Mouse (Mus musculus) fat pad, adult 2 months (tissue): ENCODE data around the gene Spata20.

Experiments
- DNase-seq: peaks from one replicate; pipeline ENCODE4 v3.0.0-alpha.2; 2011; ENCODE audit warnings: low read depth, low spot score; ENCODE audit errors: extremely low read depth

The Spata20 gene

DNA sequence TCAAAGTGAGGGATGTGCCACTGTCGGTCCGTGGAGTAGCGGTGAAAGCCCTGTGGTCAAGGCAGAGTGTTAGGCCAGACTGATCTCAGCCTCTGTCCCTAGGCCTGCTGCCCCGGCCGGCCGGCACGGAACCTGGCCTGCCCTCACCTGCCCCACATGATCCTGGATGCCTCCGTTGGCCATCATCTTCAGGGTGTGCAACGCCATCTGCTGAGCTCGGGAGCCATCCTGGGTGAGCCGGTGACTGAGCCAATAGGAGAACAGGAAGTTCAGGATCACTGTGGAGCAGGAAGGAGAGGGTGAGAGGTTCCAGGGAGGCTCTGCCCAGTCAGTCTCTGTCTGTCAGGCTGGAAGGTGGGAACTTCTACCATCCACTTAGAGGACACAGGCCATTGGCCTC, 2.5 kb downstream of the Spata20 start:
- DNase-seq: no peak

DNA sequence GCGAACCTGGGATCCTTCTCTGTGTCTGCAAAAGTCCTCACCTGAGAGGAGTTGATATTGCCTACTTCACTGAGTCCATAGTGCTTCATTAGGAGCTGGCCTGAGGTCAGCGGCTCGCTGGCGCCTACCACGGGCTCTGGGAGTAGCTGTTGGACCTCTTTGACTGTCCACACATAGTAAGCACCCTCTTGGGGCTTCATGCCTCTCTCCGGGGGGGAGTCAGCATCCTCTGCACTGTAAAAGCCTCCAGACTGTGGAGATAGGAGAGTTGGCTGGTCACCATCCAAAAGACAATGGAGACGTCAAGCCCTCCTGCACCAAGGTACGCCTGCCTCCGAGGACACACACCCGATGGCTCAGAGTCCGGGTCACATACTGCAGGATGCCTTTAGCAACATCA, 3.2 kb downstream of the Spata20 start:
- DNase-seq: no peak

DNA sequence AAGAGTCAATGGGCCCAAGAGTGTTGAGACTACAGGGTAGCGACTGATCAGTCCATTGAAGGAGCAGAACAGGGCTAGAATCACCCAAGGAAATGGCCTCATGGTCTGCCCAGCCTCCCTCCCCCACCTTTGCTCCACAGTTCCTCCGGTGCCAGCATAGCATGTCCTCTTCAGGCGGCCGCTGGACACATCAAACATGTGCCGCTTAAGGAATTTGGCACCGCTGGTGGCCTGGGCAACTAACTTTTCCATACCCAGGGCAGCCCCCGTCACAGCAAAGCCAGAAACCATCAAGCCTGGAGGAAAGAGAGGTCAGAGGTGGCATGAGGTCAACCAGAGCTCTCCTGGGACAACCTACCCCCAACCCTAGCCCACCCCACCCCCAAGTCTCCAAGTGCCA, 4.0 kb downstream of the Spata20 start:
- DNase-seq: no peak

DNA sequence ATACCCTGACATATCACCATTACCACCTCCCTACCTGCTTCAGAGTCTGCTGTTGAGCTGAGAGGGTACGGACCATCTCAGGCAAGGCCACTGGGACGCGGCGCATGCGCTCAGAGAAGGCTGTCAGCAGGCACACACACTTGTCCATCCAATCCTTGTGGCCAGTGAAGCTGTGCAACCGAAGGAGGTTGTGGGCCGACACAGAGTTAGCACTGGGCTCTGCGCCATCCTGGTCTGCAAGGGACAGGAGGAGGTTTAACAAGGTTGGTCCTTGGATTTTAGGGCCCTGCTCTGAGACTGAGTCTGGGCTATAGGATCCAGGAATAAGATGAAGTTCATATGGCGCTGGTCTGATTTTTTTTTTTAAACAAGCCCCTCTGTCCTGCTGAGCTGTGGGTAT, 5.6 kb downstream of the Spata20 start:
- no peak for DNase-seq

DNA sequence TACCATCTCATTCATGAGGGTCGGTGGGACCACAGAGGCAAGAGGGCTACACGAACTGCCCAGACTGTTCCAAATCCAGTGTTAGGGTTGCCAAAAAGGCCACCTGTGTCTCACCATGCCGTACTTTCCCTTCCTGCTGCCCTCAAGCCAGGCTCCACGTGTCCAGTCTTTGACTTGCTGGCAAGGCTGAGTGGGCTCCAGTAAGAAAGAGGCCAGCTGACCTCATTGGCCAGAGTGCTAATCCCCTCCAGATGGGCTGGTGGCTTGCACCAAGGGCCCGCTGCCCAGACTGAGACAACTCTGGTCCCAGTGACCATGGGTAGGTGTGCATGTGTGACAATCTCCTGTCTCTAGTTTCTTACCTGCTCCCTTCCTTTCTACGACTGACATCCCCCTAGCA, 8.3 kb downstream of the Spata20 start:
- DNase-seq: no peak

DNA sequence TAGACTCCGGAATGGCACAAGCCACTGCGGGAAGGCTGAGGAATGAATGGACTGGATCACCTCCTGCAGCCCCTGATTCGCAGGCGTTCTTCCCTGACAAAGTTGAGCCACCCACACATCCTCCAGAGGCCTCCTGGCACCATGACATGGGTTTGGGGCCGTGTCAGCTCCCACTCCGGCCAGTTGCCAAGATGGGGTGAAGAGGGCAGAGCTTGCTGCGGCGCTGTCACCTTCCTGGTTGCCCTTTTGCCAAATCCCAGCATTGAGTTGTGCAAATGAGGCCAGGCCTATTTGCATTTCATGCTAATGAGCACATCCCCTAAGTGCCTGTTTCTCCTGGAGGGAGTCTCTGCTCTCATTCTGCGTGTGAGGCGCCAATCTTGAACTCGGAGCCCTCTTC, 10.3 kb downstream of the Spata20 start:
- no peak for DNase-seq

DNA sequence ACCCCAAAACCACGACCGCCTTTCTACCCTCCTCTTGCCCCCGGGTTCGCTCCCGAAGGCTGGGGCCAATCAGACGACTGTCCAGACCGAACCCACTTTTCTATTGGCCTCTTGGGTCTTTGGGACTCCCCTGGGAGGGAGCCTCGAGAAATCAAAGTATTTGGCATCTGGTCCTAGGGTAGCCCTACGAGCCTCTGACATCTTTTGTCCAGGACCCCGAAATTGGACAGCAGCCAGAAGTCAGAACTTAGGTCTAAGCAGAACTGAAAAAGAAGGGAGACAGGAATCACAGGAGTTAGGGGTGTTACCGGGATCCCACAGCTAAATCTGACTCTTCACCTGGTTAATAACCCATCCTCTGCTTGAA, 11.5 kb downstream of the Spata20 start:
- DNase-seq: no peak

DNA sequence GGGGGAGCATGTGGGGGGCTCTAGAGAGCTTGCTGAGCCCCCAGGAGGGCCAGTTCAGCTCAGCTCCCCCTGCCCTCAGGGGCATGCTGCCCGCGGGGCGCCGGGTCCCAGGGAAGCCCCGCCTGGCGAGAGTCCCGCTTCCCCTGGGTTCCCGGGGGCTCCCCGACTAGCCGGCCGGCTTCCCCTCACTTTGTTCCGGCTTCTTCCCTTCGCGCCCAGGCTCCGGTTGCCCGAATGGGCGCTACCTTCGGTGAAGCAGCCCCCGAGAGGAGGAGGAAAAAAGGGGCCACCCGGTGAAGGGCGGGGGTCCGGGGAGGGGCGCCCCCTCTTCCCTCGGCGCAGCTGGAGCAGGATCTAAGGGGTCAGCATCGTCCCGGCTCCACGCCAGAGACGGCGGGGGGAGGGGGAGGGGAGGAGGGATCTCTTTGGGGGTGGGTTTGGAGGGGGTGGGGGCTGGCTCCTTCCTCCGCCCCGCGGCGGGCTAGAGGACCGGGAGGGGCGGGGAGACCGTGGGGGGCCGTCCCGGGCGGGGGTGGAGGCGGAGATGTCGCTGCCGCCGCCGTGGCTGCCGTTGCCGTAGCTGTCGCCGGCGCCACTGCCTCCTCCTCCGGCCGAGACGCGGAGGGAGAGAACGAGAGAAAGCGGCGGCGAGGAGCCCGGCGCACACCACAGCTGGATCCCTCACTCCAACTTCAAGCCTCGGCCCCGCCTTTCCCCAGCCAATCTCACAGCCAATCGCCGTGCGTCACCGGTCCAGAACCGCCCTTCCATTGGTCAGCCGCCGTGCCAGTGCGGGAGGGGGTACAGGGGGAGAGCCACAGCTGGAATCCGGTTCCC, 12.1 kb downstream of the Spata20 start, which contains the start of gene Cacna1g:
Gene Cacna1g, minus strand, starts transcription at position 492 of the 837 bp plus-strand sequence.
- no peak for DNase-seq

DNA sequence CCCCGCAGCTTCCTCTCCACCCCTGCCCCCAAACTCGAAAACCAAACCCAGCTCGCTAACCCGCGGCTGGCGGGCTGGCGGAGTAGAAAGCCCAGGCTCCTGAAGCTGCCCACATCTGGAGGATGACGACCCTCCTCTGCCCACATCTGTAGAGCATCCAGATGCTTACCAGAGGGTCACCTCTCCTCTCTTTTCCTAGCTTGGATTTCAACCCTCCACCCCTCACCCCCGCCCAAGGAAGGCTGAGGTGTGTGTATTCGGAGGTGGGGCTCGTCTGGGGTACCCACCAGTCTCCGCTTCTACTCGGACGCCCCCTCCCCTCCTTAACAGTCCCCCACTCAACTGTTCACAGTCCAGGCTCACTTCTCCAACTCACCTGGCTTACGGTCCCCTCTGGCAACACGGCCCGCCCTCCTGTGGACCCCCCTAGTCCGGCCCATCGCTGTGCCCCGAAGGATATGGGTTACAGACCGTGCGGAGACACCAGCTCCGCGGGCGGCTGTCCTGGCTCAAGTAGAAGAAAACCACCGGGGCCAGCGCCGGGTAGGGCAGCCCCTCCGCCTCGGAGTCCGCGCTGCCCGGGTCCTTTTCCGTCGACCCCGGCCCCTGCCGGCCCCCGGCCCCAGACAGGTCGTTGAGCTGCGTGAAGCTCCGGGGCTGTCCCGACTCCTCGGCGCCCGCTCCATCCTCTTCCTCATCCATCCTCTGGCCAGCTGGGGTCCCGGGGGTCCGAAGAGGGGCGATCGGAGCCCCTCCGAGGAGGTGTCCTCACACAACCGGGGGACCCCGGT, 12.9 kb downstream of the Spata20 start:
- DNase-seq: no peak

DNA sequence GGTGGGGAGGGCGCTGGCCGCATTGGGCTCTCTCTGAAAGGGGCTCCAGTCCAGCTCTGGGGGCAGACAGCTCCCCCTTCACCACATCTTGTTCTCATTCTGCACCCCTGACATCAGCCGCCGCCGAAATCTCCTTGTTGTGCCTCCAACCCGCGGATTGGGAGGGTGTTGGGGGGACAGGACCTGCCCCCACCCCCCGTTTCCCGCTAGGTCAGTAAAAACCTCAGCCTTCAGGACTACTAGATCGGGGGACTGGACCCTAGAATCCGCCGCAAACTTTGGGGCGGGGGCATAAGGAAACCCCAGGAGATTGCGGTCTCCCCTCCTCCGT, 13.4 kb downstream of the Spata20 start:
- DNase-seq: no peak

DNA sequence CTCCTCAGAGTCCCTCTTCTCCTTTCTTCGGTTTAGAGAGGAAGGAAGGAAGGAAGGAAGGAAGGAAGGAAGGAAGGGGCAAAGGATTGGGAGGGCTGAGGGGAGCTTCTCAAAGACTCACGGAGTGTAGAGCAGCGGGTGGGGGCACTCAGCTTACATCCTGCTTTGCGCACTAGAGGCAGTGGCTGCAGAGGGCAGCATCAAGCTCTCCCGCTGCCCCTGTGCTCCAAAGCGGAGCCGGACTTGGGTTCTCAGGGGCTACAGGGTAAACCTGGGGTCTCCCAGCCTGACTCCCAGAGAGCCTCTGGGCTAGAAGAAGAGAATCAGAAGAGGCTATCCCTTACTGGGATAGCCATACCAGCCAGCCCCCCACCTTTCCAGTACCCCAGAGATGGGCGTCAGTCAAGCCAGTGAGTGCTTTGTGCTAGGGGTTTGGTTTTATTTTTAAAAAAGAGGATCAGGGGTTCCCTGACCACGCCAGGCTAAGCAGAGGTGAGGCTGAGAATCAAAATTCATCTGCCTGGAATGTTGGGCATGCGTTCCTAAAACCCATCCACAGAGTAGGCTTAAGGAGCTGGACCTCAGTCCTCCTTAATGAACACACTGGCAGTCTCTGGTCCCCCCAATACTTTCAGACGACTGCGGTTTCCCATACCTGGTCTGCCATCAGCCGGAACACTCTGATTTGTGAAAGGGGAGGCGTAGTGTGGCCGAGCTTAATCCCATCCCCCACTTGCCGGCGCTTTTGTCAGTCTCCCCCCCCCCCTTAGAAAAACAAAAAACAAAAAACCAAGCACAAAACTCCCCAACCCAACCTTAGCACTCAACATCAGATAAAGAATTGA, 14.0 kb downstream of the Spata20 start:
- DNase-seq: no peak

DNA sequence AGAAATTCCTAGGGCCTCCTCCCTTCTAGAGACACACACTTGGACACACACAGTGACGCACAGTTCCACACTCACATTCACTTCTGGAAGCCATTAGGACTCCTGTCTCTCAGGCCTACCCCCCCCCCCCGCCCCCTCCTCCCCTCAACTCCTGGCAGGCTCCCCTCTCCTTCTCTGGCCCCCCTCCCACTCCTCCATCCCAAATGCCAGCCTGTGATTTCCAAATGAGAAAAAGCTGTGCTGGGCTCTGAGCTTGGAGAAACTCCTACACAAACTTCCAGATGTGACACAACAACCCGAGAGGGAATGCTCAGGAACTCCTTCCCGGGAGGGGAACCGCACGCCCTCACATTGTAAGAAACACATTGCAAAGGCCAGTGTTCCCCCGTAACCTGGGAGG, 15.6 kb downstream of the Spata20 start:
- no peak for DNase-seq

DNA sequence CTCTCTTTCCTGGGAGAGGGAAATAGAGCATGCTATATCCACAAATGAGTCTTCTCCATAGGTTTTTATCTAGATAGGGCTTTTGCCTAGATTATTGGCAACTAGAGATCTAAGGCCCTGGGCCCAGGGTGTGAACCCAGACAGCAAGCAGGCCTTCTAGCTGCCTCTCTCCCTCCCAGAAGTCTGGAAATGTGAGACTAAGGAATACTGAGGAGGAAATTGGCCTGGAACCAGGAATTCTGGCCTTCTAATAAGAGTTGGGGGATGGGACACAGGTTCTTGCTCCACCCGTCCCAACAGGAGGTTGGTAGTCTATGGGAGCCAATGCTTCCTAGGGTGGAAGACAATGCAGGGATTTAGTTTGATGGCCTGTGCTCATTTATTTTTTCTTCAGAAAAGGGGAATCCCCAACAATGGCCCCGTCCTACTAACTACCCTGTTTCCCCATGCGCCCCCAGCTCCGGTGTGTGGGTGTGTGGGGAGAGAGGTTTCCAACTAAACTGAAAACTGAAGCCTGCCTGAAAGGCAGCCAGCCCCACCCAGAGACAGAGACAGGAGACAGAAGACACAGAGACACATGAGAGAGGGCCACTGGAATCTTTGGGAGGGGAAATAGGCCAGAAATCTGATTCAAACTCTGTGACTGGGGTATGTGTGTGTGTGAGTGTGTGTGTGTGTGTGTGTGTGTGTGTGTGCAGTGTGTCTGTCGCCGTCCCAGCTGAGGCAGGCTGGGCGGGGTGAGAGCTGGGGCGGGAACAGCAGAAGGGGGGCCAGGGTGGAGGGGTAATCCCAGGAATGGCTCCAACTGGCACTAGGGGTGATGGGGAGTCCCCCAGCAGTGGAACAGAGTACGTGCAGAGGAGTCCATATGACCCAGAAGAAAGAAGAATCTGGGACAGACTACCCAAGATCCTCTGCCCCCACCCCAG, 16.6 kb downstream of the Spata20 start:
- no peak for DNase-seq

DNA sequence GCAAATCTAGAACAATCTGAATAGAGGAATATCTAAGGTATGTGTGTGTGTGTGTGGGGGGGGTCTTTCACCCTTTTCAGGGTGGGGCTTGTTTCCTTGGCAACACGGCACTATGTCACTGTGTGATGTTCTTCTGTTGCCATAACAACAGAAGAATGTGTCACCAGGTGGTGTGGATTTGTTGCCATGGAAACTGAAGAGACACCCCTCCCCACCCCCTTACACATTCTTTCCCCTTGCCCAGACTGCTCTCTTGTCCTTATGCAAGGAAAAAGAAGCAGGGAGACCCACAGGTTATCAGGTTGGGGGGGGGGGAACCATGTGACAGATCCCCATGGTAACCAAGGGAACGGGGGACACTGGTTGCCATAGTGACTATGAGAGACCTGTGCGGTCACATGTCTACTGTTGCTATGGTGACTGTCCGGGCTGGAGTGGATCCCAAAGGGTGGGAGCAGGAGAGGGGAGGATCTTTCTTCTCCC, 17.4 kb downstream of the Spata20 start:
- no peak for DNase-seq

DNA sequence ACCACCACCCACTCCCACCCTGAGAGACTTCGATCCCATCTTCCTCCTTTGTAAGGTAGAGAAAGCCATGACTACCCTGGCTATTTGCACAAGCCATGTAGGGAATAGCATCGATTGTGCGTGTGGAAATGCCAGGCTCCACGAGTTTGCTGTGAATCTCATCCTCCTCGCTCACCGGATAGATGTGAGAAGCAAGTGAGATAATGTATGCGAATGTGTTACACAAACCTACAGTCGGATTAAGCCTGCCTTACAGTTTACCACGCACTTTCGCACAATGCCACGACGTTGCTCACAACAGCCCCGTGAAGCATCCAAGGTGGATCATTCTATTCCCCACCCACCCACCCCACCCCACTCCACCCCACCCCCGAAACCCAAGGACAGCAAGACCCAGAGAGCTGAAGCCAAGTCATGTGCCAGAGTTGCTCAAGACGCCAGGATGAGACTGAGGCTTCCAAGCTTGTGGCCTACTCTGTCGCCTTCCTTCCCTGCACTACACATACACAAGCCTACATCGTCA, 19.6 kb downstream of the Spata20 start:
- no peak for DNase-seq

DNA sequence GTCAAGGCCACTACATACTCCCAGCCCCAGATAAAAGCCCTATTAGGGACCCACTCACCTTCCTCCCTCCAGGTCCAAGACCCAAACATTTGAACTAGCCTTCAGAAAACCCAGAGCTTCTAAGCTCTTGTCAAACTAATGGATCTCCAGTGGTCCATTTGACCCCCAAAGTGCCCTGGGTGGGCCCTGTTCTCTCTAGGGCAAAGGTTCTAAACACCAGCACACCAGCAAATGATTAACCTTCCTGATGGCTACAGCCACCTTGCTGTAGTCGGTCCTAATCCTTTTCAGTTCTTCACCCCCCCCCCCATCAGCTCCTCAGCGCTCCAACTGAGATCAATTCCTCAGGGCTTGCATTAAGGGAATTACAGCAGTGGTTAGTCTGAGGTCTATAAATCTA, 21.8 kb downstream of the Spata20 start:
- no peak for DNase-seq

DNA sequence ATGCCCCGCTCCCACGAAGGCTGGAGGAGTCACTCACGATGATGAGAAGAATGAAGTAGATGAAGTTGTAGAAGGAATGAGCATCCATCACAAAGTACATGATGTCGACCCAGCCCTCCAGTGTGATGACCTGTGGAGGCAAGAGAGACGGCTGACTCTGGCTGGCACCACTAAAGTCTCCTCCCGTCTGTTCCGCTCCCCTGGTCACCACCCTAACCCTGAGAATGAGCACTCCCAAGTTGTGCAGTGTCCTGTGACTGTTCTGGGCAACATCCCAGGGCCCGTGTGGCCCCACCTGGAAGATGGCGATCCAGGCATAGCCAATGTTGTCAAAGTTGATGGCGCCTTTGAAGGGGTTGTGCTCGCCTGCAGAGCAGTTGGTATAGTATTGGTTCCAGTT, 24.1 kb downstream of the Spata20 start:
- DNase-seq: no peak

DNA sequence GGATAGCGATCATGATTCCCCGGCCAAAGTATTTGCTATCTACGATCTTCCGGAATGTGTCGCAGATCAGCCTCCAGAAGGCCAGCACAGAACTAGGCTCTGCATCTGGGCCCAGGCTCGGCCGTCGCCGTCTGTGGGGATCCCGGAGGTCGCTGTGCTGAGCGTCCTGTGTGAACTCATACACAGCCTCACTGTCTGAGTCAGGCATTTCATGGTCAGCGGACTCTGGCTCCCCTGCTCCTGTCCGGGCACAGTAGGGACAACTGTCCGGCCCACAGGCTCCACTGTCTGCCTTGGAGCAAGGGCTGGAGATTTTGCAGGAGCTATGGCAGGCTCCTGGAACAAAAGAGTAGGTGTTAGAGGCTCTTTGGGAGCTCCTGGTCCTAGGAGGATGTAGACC, 29.0 kb downstream of the Spata20 start:
- DNase-seq: no peak

DNA sequence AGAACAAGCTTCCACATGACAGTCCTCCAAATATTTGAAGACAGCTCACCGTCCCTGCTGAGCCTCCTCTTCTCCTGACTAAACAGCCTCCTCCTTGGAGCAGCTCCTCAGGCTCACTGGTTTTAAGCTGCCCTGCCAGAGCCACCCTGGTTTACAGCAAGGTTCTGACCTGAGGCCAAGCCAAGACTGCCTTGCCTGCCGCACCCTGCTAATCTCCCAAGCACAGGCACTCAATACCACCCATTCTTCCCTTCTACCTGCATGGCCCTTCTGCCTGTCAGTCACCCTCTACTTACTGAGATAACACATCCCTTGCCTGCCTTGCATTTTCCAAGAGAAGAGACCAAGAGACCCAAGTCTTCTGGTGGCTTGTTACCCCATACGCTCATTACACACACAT, 29.6 kb downstream of the Spata20 start:
- DNase-seq: no peak

DNA sequence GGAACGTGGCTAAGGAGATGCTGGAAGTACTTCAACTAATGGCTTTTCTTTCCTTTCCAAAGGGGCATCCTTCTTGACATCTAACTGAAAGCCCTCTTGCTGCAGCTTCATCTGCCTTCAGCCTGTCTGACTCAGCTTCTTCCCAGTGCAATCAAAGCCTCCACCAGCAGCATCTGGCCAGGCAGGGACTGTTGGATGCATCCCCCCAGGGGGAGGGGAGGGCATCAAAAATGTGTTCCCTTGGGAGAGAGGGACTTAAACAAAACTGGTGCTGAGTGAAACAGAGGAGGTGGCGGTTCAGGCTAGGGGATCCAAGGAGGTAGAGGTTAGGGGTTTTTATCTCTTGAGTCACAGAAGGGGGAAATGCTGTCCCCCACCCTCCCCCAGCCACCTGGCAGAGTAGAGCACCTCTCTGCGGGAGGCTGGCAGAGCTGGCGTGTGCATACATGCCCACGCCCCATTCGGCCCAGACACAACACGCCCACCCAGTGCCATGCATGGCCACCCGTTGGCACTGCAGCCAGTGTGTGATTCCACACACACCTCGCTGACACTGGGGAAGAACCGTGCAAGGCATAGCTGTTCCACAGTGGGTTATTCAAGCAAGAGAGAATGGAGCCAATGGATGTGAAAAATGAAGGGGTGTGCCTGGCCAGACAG, 30.7 kb downstream of the Spata20 start:
- no peak for DNase-seq
